Mouse (Mus musculus) C2C12 (cell line): ENCODE measurements at regions not wholly inside any gene's neighbourhood (a gene's known extent, or its start where the extent isn't known, plus 50 kb on each side); places are given as distances from the start of the nearest gene placed in this dataset.

Experiments
- CTCF ChIP-seq: IDR thresholded peaks from one replicate; pipeline ENCODE4 v1.5.1; 2011; ENCODE audit not compliant: control insufficient read depth, insufficient read depth, insufficient read length
- MYOG ChIP-seq: IDR thresholded peaks from one replicate; pipeline ENCODE4 v1.6.1; 2011; ENCODE audit not compliant: control insufficient read depth, insufficient read length; ENCODE audit errors: extremely low read depth

DNA sequence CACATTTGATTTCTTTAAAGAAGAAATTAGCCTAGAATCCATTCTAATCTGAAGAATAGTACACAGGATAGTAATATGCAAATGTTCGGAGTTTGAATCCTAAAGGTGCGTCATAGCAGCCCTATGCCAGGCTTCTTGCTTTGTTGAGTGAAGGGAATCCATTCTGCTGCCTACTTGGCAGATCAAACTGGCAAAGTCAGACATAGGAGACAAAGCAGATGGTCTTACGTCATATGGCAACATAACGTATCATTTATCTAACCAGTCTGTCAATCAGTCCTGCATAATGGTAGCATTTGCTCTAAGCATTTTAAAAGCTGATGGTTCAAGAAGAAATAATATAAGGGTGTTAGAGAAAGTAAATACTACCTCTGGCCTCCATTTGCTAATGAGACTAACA lies 309.5 kb downstream of the Serpinb8 start:
- TF ChIP-seq MYOG (no peak), CTCF (no peak)
